Mouse (Mus musculus) ES-Bruce4 (cell line): ENCODE results near the gene Pex3. TPM values are rescaled to one million over a fixed set of nuclear protein-coding genes. Genes with fewer than 3 reads are reported as not detected.

Experiments used
- H3K27ac ChIP-seq: 2 replicates; pipeline ENCODE4 v1.5.1; 2012; ENCODE audit warnings: low read length, inconsistent platforms; ENCODE audit not compliant: insufficient read depth
- H3K27me3 ChIP-seq: 2 replicates; pipeline ENCODE4 v1.6.1; 2012; ENCODE audit warnings: mild to moderate bottlenecking, low read length, inconsistent platforms; ENCODE audit not compliant: control insufficient read depth, poor library complexity, insufficient read depth, severe bottlenecking
- H3K36me3 ChIP-seq: 2 replicates; pipeline ENCODE4 v1.6.1; 2012; ENCODE audit warnings: inconsistent platforms, mild to moderate bottlenecking, low read length, moderate library complexity; ENCODE audit not compliant: control insufficient read depth, poor library complexity, insufficient read depth, severe bottlenecking
- H3K4me1 ChIP-seq: one replicate; pipeline ENCODE4 v1.8.1; 2011; ENCODE audit warnings: low read length; ENCODE audit not compliant: control insufficient read depth, insufficient read depth
- H3K4me3 ChIP-seq: 2 replicates; pipeline ENCODE4 v1.5.1; 2011; ENCODE audit warnings: low read depth, mild to moderate bottlenecking, low read length
- H3K9ac ChIP-seq: 2 replicates; pipeline ENCODE4 v1.6.1; 2012; ENCODE audit warnings: low read depth, mild to moderate bottlenecking, inconsistent platforms; ENCODE audit not compliant: poor library complexity, severe bottlenecking
- H3K9me3 ChIP-seq: replicated peaks from 2 replicates; pipeline ENCODE4 v1.6.1; 2012; ENCODE audit warnings: mild to moderate bottlenecking, low read length, inconsistent platforms; ENCODE audit not compliant: control insufficient read depth, poor library complexity, insufficient read depth, severe bottlenecking
- CTCF ChIP-seq: IDR thresholded peaks from one replicate; pipeline ENCODE4 v1.8.1; 2011; ENCODE audit warnings: low read depth, low read length
- EP300 ChIP-seq: IDR thresholded peaks from 2 replicates; pipeline ENCODE4 v1.6.1; 2011; ENCODE audit warnings: low read depth, low read length; ENCODE audit not compliant: insufficient read depth
- POLR2A ChIP-seq: IDR thresholded peaks from one replicate; pipeline ENCODE4 v1.8.1; 2011; ENCODE audit warnings: low read length; ENCODE audit not compliant: insufficient read depth
- polyA plus RNA-seq: library from polyadenylated mRNA; stranded (reverse); fragments of >200 nt; gene quantifications from 2 replicates; pipeline ENCODE4 v1.2.4, GENCODE M21; 2011; ENCODE audit warnings: low read depth; ENCODE audit not compliant: missing spikeins, insufficient read depth, insufficient read length

Gene Pex3
- polyA plus RNA-seq, 1 experiment: 19.0 TPM

DNA sequence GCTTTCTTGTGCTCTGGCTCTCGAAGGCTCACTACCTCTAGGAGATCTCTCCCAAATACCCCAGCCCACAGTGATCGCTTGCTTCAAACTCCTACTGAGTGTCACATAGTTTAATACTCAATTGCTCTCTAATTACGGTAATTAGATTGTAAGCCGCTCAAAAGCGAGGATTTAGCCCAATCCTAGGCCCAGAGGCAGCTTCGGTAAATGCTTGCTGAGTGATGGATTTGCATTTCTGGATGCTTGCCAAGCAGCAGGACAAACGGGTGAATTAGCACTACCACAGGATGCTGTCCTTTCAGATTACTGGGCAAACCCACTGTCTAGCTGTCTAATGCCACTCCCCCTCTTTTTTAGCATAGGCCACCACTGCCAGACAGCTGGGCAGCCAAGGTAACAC lies 16.9 kb upstream of the Pex3 start:
- H3K27me3 ChIP-seq: no peaks in the 10 kb centered on the region
- no peaks in the 10 kb centered on the region for H3K36me3 ChIP-seq
- H3K4me3 ChIP-seq: no peak overlapping the region
- H3K9ac ChIP-seq: no peak overlapping the region
- no peak for TF ChIP-seq EP300
- TF ChIP-seq POLR2A: no peak
- no peak for TF ChIP-seq CTCF
- peaks cover 6% of the 10 kb centered on the region for H3K9me3 ChIP-seq
- no peak overlapping the region for H3K27ac ChIP-seq
- H3K4me1 ChIP-seq: no peaks in the 10 kb centered on the region

DNA sequence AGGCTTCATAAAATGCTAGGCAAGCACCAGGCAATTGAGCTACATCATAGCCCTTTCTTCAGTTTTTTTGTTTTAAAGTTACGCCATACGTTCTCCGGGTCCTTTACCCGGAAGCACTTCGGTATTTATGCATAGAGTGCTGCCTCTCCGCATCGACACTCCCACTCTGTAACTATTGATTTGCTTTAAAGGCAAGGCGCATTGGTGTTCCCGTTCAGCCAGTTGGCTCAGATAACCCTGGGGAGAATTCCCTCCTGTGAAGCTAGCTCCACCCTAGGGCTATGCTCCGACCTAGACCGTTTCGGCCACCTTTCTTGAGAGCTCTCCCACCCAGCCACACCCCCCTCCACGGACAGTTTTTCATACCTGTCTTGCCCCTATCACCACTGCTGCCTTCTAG lies 13.5 kb upstream of the Pex3 start:
- Histone ChIP-seq H3K27me3 (no peaks in the 10 kb centered on the region), H3K4me3 (no peak overlapping the region), H3K27ac (no peak overlapping the region)

DNA sequence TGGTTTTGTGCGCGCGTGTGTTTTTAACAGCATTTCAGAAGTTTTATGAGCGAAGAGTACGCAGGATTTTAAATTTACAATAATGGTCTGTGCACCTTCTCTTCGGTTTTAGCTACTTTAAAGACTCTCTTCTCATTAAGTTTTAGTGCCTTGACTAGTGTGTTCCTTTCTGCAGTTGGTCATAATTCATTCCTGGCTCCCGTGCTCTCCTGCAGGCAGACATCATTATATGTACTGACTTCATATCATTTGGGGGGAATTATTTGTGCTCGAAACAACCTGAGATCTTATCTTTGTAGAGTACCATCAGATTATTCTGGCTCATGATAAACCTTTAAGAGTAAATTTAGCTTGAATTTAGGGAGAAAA lies 12.1 kb upstream of the Pex3 start:
- peaks cover 4% of the 10 kb centered on the region; the same call in 1 of the 2 replicates for H3K36me3 ChIP-seq
- no peaks in the 10 kb centered on the region for H3K4me1 ChIP-seq
- no peak overlapping the region for H3K4me3 ChIP-seq
- no peaks in the 10 kb centered on the region for H3K27me3 ChIP-seq
- TF ChIP-seq CTCF (no peak), POLR2A (no peak), EP300 (no peak)
- peaks cover 6% of the 10 kb centered on the region for H3K9me3 ChIP-seq
- H3K27ac ChIP-seq: no peak overlapping the region
- no peak overlapping the region for H3K9ac ChIP-seq

More for the DNA sequence above, 13.5 kb upstream of the Pex3 start:
- Histone ChIP-seq H3K9ac (no peak overlapping the region), H3K36me3 (no peaks in the 10 kb centered on the region), H3K9me3 (peaks cover 6% of the 10 kb centered on the region), H3K4me1 (no peaks in the 10 kb centered on the region)
- TF ChIP-seq POLR2A (no peak), EP300 (no peak)

DNA sequence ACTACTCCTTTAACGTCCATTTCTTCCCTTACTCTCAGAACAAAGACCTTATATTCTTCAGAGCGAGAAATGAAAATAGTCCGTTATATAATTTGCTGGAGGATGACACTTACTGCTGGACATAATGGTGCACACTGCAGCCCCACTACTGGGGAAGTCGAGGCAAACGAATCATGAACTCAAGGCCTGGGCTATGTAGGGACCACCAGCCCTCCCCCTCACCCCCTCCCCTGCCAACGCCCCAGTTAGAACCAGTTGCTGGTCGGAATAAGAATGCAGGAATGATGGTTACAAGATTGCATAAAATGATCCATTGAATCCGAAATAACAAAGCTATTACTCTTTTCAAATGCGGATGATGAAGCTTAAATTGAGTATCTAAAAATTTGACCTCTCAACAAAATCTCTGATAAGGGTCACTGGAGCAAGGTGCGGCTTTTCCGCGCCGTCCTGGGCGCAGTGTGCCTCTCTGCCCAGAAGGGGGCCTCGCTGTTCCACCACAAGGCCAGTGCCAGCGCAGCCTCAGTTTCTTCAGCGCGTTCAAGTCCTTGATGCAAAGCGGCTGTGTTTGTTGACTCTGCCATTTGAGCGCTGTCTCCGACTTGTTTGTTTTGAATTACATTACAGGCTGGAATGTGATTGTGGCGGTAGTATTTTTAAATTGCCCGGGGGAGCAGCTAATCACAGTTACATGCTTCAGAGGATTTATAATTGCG lies 11.6 kb upstream of the Pex3 start:
- peaks cover 4% of the 10 kb centered on the region; the same call in 1 of the 2 replicates for H3K36me3 ChIP-seq
- H3K27ac ChIP-seq: no peak overlapping the region
- no peak overlapping the region for H3K4me3 ChIP-seq
- TF ChIP-seq CTCF: peak; percentile 88
- TF ChIP-seq EP300: 0 out of 2 replicates have a peak, but pooled peaks have one; percentile 15
- no peak for TF ChIP-seq POLR2A
- no peaks in the 10 kb centered on the region for H3K27me3 ChIP-seq
- no peak overlapping the region for H3K9ac ChIP-seq
- no peaks in the 10 kb centered on the region for H3K4me1 ChIP-seq
- peaks cover 6% of the 10 kb centered on the region for H3K9me3 ChIP-seq

DNA sequence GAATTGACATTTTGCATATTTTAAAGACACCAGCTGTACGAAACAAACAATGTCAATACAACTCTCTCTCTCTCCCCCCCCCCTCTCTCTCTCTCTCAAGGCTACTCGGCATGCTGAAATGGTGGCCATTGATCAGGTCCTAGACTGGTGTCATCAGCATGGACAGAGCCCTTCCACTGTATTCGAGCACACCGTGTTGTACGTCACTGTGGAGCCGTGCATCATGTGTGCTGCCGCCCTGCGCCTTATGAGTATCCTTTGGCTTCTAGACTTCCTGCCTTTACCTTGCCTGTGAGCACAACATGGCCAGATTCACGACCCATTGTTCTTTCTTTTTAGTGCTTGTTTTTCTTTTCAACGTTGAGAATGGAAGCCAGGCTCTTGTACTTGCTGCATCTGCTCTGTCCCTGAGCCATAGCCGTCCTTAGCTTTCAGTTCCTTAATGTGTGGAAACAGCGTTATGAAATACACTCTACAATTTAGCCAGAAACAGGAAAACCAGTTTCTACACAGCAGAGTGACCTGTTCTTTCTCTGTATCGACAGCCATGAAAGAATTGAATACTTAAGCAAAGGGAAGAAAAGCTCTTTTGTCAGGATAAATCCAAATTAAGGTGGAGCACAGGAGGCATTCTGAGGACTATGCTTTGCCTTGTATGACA lies 7.2 kb upstream of the Pex3 start:
- Histone ChIP-seq H3K4me3 (no peak overlapping the region), H3K27me3 (no peaks in the 10 kb centered on the region), H3K4me1 (no peaks in the 10 kb centered on the region), H3K27ac (no peak overlapping the region), H3K9me3 (no peaks in the 10 kb centered on the region), H3K36me3 (peaks cover 9% of the 10 kb centered on the region), H3K9ac (no peak overlapping the region)
- TF ChIP-seq CTCF (no peak), EP300 (no peak), POLR2A (no peak)

DNA sequence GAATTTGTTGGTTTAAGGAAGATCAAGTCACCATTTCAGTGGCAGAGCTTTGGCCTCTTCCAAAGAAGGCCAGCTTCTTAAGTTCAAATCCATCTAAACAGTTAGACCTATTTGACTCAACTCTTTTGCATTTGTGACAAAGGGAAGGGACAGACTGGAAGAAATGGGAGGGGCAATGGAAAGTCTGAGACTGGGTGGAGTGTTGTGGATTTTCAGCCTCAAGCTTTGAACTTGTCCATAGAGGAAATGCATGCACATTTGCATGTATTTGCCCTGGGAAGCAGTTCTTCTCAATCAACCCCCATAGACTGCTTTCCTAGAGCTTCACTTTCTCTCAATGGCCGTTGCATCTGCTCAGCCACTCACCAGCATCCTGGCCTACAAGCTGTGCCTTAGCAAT lies 1.4 kb upstream of the Pex3 start:
- Histone ChIP-seq H3K36me3 (peaks cover 5% of the 10 kb centered on the region), H3K4me1 (peaks cover 3% of the 10 kb centered on the region), H3K27me3 (no peaks in the 10 kb centered on the region), H3K27ac (no peak overlapping the region), H3K4me3 (no peak overlapping the region), H3K9ac (no peak overlapping the region), H3K9me3 (no peaks in the 10 kb centered on the region)
- TF ChIP-seq POLR2A: no peak
- no peak for TF ChIP-seq CTCF
- no peak for TF ChIP-seq EP300
